Mouse (Mus musculus) lung, embryonic 16.5 days (tissue): Measurements from ENCODE around the gene Rab25. TPM values are rescaled to one million over a fixed set of nuclear protein-coding genes. Genes with fewer than 3 reads are reported as not detected.

Source experiments
- ATAC-seq: fragments of 200-750 bp; cut with Nextera tagmentation; 2 replicates; pipeline ENCODE4 v1.8.0; 2017; ENCODE audit warnings: low read depth, mild to moderate bottlenecking, moderate library complexity
- H3K27ac ChIP-seq: fragments of 300-500 bp; sonication (generic); 2 replicates; pipeline ENCODE4 v1.5.1; 2014; ENCODE audit warnings: mild to moderate bottlenecking, control low read depth, low read length
- H3K27me3 ChIP-seq: fragments of 300-500 bp; sonication (generic); 2 replicates; pipeline ENCODE4 v1.6.1; 2014; ENCODE audit warnings: low read depth, low read length, mixed read lengths; ENCODE audit not compliant: control insufficient read depth, insufficient read depth
- H3K36me3 ChIP-seq: fragments of 300-500 bp; sonication (generic); 2 replicates; pipeline ENCODE4 v1.6.1; 2014; ENCODE audit warnings: low read length; ENCODE audit not compliant: control insufficient read depth, insufficient read depth
- H3K4me1 ChIP-seq: fragments of 300-500 bp; sonication (generic); replicated peaks from 2 replicates; pipeline ENCODE4 v1.6.1; 2014; ENCODE audit warnings: low read length, mixed read lengths; ENCODE audit not compliant: control insufficient read depth, insufficient read depth
- H3K4me2 ChIP-seq: fragments of 300-500 bp; sonication (generic); 2 replicates; pipeline ENCODE4 v1.6.1; 2014; ENCODE audit warnings: low read depth, low read length, control low read depth
- H3K4me3 ChIP-seq: fragments of 300-500 bp; sonication (generic); 2 replicates; pipeline ENCODE4 v1.5.1; 2014; ENCODE audit warnings: mild to moderate bottlenecking, low read length, control low read depth
- H3K9ac ChIP-seq: fragments of 300-500 bp; sonication (generic); 2 replicates; pipeline ENCODE4 v1.6.1; 2014; ENCODE audit warnings: low read length, control low read depth
- H3K9me3 ChIP-seq: fragments of 300-500 bp; sonication (generic); 2 replicates; pipeline ENCODE4 v1.6.1; 2016; ENCODE audit warnings: low read length; ENCODE audit not compliant: control insufficient read depth
- WGBS: fragments of 180-500 bp; shearing (Covaris S2); extraction: QIAGEN DNeasy Blood & Tissue Kit; methylation state at CpG from one replicate; pipeline ENCODE4 v1.1.7; 2014; 5-methylcytosine and 5-hydroxymethylcytosine counted together
- polyA plus RNA-seq: library from polyadenylated mRNA; unstranded; fragments of >200 nt; fragmentation: Nextera tagmentation; extraction: Ambion mirVana; gene quantifications from 2 replicates; pipeline ENCODE4 v1.2.1, GENCODE M21; 2015

Gene Rab25
- polyA plus RNA-seq, 1 experiment from 2014 or later: 48.0 TPM

DNA sequence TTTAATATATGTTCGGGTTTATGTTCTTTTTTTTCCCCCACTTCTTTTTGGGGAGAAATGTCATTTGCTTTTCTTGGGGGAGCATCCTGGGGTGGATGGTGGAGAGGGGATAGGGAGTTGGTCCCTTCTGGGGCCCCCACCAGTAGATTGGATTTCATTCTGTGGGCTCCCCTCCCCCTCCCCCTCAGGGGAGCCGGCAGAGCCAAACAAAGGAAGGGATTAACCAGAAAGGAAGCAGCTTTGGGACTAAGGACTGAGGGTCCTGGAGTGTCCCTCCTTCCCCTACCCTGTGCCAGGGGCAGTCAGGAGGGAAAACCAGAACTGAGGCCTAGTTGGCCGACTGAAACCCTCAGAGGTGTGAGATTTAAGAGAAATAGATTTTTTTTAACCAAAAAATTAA lies 8.7 kb downstream of the Rab25 start:
- H3K9me3 ChIP-seq: no peaks in the 10 kb centered on the region
- no peak overlapping the region for H3K4me3 ChIP-seq
- peaks cover 17% of the 10 kb centered on the region for H3K36me3 ChIP-seq
- ATAC-seq: no peak
- no peaks in the 10 kb centered on the region for H3K27me3 ChIP-seq
- no peak overlapping the region for H3K4me2 ChIP-seq
- 28% methylated on average over 3 of the region's 3 CpGs for WGBS
- H3K4me1 ChIP-seq: peaks cover 37% of the 10 kb centered on the region
- no peak overlapping the region for H3K27ac ChIP-seq
- H3K9ac ChIP-seq: no peak overlapping the region

DNA sequence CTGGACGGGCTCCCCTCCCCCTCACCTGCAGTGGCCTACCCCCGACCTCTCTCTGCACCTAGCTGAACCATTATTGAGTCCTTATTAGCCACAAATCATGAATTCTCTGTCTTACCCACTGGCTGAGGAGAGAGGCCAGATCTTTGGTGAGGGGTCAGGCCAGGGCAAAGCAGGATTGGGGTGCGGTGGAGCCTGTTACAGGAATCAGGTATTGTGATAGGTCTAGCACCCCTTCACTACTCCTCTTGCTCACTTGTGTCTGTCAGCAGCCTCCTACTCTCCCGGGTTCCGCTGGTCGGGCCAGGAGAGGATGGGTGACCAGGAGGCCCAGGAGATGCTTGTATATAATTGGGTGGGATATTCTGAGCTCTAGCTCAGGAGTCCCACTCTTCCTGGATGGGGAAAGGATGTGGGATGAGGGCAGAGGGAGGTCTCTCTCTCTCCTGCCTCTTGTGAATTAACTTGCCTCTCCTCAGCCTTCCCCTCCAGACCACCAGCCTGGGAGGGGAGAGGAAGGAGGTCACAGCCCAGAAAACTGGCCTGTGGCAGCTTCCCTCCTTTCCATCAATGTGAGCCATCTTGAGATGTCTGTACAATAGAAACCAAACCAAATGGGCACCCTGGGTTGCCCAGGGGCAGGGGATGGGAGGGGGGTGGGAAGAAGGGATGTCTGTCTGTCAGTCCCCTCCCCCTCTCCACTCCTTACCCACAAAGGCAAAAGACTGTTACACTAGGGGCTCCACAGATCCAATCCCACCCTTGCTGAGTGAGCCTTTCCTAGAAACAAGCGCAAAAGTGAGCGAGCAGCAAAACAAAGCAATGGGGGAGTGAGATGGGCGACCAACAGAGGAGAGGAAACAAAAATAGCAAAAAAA lies 9.6 kb downstream of the Rab25 start:
- 53% methylated on average over 9 of the region's 9 CpGs for WGBS
- H3K4me3 ChIP-seq: no peak overlapping the region
- H3K27me3 ChIP-seq: no peaks in the 10 kb centered on the region
- H3K4me1 ChIP-seq: peaks cover 45% of the 10 kb centered on the region
- H3K4me2 ChIP-seq: no peak overlapping the region
- H3K27ac ChIP-seq: no peak overlapping the region
- H3K36me3 ChIP-seq: peaks cover 17% of the 10 kb centered on the region
- no peaks in the 10 kb centered on the region for H3K9me3 ChIP-seq
- H3K9ac ChIP-seq: no peak overlapping the region
- ATAC-seq: no peak

DNA sequence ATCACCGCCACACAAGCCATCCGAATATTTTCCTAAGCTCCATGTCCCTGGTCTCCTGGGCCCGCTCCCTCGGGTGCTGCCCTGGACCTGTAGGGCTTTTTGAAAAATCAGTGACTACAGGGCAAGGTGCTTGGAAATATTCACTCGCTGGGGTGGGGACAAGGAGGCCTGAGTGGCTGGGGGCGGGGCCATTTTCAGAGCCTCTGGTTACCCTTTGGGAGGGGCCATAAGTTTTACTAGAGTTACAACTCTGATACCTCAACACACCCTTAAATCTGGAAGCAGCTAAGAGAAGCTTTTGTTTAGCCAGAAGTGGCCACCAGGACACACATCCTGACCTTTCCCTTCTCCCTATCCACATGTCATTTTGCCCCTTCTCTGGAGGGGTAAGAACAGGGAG lies 11.0 kb downstream of the Rab25 start:
- peak overlapping the region; percentile 65; the same call in 1 of the 2 replicates for H3K4me2 ChIP-seq
- H3K27me3 ChIP-seq: no peaks in the 10 kb centered on the region
- ATAC-seq: peak; percentile 3; the same call in 1 of the 2 replicates
- H3K9me3 ChIP-seq: no peaks in the 10 kb centered on the region
- H3K4me3 ChIP-seq: peak overlapping the region; percentile 38; the same call in 1 of the 2 replicates
- H3K9ac ChIP-seq: peak overlapping the region; percentile 54
- peaks cover 45% of the 10 kb centered on the region for H3K4me1 ChIP-seq
- WGBS: 64% methylated on average over 6 of the region's 6 CpGs
- H3K27ac ChIP-seq: peak overlapping the region; percentile 66
- peaks cover 17% of the 10 kb centered on the region for H3K36me3 ChIP-seq

DNA sequence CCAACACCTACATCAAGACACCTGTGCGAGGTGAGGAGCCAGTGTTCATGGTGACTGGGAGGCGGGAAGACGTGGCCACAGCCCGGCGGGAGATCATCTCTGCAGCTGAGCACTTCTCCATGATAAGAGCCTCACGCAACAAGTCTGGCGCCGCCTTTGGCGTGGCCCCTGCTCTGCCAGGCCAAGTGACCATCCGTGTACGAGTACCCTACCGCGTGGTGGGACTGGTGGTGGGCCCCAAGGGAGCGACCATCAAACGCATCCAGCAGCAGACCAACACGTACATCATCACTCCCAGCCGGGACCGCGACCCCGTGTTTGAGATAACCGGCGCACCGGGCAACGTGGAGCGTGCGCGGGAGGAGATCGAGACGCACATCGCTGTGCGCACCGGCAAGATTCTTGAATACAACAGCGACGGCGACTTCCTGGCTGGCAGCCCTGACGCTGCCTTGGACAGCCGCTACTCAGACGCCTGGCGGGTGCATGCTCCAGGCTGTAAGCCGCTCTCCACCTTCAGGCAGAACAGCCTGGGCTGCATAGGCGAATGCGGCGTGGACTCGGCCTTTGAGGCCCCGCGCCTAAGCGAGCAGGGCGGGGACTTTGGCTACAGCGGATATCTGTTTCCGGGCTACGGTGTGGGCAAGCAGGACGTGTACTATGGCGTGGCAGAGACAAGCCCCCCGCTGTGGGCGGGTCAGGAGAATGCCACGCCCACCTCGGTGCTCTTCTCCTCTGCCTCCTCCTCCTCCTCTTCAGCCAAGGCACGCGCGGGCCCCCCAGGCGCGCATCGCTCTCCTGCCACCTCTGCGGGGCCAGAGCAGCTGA lies 11.8 kb downstream of the Rab25 start:
- peak overlapping the region; percentile 66 for H3K27ac ChIP-seq
- ATAC-seq: peak; percentile 48
- no peaks in the 10 kb centered on the region for H3K9me3 ChIP-seq
- peak overlapping the region; percentile 38 for H3K4me3 ChIP-seq
- H3K4me1 ChIP-seq: peaks cover 45% of the 10 kb centered on the region
- peaks cover 17% of the 10 kb centered on the region for H3K36me3 ChIP-seq
- peak overlapping the region; percentile 54 for H3K9ac ChIP-seq
- WGBS: 4% methylated on average over 64 of the region's 64 CpGs
- H3K4me2 ChIP-seq: peak overlapping the region; percentile 65
- no peaks in the 10 kb centered on the region for H3K27me3 ChIP-seq

DNA sequence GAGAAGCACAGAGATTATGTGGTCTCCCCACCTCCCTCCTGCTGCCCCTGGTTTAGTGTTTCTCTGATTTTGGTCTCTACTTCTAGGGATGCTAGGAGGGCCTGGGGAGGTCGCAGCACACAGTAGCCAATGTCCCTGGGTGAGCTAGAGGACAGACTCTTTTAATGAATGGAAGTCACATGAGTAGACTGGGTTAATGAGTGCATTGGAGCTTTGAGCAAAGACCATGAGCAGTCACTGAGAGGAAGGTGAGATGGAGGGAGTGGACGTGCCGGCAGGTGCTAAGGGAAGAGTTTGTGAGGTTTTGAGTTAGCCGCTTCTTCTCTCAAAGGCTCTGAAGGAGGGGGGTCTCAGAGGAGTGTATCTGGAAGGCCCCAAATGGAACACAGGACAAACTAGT lies 12.6 kb downstream of the Rab25 start:
- 48% methylated on average over 4 of the region's 4 CpGs for WGBS
- Histone ChIP-seq H3K27me3 (no peaks in the 10 kb centered on the region), H3K27ac (peak overlapping the region; percentile 23; the same call in 1 of the 2 replicates), H3K36me3 (peaks cover 17% of the 10 kb centered on the region), H3K9me3 (no peaks in the 10 kb centered on the region), H3K4me3 (0 out of 2 replicates have a peak overlapping the region, but pooled peaks have one; percentile 2), H3K9ac (peak overlapping the region; percentile 54), H3K4me2 (peak overlapping the region; percentile 65), H3K4me1 (peaks cover 43% of the 10 kb centered on the region)
- no peak for ATAC-seq

DNA sequence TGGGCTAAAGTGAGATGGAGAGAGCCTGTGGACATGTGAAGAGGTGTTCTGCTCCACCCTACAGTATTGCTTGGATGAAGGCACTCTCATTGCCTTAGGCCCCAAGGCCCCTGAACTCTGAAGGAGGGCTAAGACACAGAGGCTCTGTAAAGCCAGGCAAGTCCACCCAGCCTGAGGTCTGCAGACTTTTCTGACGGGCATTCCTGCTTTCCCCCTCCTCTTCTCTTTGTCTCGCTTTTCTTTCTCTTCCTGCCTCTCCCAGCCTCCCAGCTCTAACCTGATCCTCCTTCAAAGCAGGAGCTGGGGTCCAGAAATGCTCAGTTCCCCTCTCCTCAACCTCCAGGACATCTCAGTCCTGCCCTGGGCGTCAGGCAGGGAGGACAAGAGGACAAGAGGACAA lies 13.1 kb downstream of the Rab25 start:
- 29% methylated on average over 3 of the region's 3 CpGs for WGBS
- Histone ChIP-seq H3K36me3 (peaks cover 13% of the 10 kb centered on the region), H3K4me3 (peak overlapping the region; percentile 74; the same call in 1 of the 2 replicates), H3K9ac (no peak overlapping the region; the same call in none of the 2 replicates), H3K9me3 (no peaks in the 10 kb centered on the region), H3K27me3 (no peaks in the 10 kb centered on the region), H3K4me1 (peaks cover 44% of the 10 kb centered on the region), H3K4me2 (peak overlapping the region; percentile 65), H3K27ac (no peak overlapping the region)
- ATAC-seq: no peak

DNA sequence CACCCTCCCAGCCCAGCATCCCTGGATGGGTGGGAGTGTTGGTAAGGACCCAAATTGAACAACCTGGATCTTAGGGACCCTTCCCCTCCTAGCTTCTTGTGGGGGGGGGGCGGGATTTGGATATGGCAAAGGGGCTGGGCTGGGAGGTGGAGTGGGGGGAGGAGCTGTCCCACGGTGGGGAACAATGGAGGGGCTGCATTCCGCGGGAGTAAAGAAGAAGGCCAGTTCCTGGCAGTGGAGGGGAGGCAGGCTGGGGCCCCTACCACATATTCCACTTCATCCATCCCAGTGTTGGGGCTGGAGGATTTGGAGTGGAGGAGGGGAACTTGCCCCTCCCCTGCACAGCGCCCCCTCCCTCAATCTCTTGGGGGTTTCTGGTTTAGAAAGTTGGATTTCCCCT lies 14.4 kb downstream of the Rab25 start:
- H3K9ac ChIP-seq: peak overlapping the region; percentile 93
- no peak for ATAC-seq
- WGBS: 0% methylated on average over 4 of the region's 5 CpGs
- no peaks in the 10 kb centered on the region for H3K27me3 ChIP-seq
- peak overlapping the region; percentile 90; the same call in 1 of the 2 replicates for H3K27ac ChIP-seq
- H3K4me2 ChIP-seq: peak overlapping the region; percentile 65
- peak overlapping the region; percentile 74 for H3K4me3 ChIP-seq
- H3K9me3 ChIP-seq: no peaks in the 10 kb centered on the region
- H3K36me3 ChIP-seq: peaks cover 13% of the 10 kb centered on the region
- H3K4me1 ChIP-seq: peaks cover 55% of the 10 kb centered on the region

DNA sequence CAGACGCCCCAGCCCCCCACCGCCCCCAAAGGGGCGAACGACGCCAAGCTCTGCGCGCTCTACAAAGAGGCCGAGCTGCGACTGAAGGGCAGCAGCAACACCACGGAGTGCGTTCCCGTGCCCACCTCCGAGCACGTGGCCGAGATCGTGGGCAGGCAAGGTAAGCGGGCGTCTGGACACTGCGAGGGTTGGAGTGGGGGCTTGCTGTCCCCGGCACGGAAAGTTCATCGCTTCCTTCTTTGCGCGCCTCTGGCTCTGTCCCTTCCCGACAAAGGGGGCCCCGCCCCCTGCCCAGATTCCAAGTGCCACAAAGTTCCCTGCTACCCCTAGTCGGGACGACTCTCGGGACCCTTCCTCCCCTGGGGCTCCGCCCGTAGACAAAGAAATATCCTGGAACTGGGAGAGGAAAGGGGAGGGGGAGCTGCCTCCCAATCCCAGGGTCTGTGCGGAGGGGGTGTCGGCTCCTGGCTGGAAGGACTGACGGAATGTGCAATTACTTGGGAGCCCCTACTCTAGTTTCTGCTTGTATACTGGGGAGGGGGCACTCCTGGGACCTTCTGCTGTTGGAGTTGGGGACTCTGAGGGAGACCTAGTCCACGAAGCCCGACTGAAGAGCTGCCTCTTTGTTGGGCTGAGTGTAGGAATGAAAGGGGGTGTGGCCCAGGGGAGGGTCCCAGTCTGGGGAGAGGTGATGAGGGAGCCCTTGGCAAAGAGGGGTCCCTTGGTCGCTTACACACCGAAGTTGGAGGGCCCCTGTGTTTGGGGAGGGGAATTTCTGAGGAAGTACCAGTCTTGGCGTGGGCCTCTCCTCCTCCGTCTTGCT lies 15.2 kb downstream of the Rab25 start:
- under 1% methylated on average over 36 of the region's 40 CpGs for WGBS
- ATAC-seq: peak; percentile 18

More for the DNA sequence above, 15.2 kb downstream of the Rab25 start:
- Histone ChIP-seq H3K9ac (peak overlapping the region; percentile 93), H3K4me1 (peaks cover 57% of the 10 kb centered on the region), H3K9me3 (no peaks in the 10 kb centered on the region), H3K4me3 (peak overlapping the region; percentile 74), H3K4me2 (peak overlapping the region; percentile 65), H3K36me3 (peaks cover 8% of the 10 kb centered on the region), H3K27ac (peak overlapping the region; percentile 90), H3K27me3 (no peaks in the 10 kb centered on the region)
